Mouse (Mus musculus) heart, postnatal 4 days (tissue): ENCODE measurements around the gene Rps25. TPM values are rescaled to one million over a fixed set of nuclear protein-coding genes. Genes with fewer than 3 reads are reported as not detected.
"Not testable (repeated sequence)": the region's sequence is repeated elsewhere in the genome, so short reads cannot be mapped to it uniquely, and the experiment has no call there.

Experiments used
- DNase-seq: peaks from one replicate; pipeline ENCODE4 v3.0.0; 2021
- total RNA-seq, 2 experiments: library from RNA; stranded (reverse); gene quantifications; 2 replicates each; pipeline ENCODE4 v1.2.3; 2021

Gene Rps25
- total RNA-seq: 1,000 to 10,000 TPM; 1,107 to 1,153 TPM

DNA sequence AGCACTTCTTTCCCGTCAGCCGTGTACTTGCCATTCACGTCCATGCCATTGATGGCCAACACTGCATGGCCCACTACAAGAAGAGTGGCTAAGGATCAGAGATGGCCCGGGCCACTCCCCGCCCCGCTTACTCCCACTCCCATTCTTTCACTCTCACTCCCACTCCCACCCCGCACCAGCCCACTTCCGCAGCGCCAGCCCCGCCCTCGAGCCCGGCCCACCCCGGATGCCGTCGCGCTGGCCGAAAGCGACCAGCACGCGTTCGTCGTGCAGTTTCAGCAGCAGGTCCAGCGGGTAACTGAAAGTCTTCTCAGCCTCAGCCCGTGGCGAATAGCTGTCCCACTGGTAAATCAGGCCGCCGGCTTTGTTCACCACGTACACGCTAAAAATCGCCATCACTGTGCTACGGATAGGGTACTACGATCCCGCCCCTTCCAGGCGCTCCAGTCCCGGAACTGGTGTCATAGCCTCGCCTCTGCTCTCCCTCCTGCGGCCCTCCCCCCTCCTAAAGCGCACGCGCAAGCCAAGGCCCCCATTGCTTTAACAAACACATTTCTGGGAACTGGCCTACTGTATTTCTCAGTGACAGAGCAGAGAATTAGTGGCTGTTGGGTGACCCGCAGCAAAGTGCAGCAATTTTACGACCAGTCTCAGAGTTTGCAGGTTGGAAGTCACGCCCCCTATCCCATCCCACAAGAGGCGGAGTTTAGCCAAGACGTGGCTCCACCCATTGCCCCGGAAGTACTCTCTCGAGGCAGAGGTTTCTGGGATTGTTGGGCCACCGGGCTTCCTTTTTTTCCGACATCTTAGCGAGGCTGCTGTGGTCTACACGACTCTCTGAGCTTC lies at the start of gene Rps25, which contains the start of gene Trappc4:
Rps25 (plus strand) TSS at position 234 of the 846 bp plus-strand sequence.
Trappc4 (minus strand) TSS at position 695 of the 846 bp plus-strand sequence.
- DNase-seq: peak; percentile 94

DNA sequence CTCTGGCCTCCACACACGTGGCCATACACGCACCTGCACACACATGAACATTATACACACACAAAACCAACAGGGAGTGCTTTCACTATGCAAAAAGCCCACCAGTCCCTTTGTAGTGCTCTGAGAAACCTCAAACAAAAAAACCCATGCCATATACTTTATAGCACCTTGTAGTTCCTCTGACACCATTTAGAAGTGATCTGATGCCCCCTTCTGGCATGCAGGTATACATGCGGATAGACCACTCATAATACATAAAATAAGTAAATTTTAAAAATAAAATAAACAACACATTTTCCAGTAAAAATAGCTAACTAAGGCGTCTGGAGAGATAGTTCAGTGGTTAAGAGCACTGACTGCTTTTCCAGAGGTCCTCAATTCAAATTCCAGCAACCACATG lies 49.7 kb upstream of the Rps25 start:
- DNase-seq: no peak

DNA sequence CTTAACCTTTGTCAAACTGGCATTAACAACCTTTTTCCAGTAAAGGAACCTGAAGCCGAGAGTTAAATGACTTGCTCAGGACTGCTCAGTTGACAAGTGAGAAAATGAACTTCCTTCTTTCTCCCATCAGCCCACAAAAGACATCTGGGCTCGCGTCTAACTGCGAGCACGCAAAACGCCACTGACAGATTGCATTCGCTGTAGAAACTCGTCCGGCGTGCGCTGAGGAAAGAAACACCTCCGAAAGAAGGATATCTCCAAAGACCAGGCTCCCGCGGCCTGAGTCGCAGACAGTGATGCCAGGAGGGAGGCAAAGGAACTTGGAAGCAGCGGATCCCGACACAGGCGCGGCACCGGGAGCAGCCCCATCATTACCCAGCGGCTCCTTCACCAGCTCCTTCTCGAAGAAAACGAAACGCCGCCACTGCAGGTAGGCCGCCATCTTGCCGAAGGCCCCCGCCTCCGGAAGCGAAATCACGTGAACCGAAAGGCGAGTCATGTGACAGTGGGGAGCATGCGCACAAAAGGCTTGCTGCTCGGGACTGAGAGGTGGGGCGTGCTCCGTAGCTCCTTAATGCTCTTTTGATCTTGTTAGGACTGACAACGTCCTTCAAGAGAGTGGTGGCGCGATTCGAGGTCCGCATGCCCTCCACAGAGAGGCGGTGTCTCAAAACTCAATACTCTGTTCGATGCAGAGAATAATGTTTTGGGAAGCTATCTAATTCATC lies 45.6 kb upstream of the Rps25 start, which contains the start of gene Vps11:
Vps11 (minus strand) TSS at position 481 of the 728 bp plus-strand sequence.
- DNase-seq: peak; percentile 97

DNA sequence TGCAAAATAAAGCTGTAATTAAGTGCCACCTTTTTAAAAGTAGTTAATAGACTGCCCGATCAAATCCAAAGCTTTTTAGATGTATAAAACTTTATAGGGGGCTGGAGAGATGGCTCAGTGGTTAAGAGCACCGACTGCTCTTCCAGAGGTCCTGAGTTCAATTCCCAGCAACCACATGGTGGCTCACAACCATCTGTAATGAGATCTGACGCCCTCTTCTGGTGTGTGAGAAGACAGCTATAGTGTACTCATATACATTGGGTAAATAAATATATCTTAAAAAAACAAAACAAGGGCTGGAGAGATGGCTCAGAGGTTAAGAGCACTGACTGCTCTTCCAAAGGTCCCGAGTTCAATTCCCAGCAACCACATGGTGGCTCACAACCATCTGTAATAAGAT lies 45.0 kb upstream of the Rps25 start:
- not testable (repeated sequence) for DNase-seq

DNA sequence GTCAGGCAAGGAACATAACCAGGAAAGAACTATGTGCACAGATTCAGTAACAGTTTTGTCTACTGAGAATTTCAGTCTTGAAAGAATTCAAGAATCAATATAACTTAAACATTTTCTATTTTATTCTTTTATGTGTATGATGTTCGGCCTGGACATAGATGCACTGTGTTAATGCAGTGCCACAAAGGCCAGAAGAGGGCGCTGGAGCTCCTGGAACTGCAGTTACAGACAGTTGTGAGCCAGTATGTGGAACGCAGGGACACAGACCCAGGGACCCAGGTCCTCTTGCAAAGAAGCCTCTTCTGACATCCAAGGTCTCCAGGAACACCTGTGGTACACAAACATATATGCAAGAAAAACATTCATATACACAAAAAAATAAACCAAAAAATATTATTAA lies 42.5 kb upstream of the Rps25 start:
- peak; percentile 33 for DNase-seq

DNA sequence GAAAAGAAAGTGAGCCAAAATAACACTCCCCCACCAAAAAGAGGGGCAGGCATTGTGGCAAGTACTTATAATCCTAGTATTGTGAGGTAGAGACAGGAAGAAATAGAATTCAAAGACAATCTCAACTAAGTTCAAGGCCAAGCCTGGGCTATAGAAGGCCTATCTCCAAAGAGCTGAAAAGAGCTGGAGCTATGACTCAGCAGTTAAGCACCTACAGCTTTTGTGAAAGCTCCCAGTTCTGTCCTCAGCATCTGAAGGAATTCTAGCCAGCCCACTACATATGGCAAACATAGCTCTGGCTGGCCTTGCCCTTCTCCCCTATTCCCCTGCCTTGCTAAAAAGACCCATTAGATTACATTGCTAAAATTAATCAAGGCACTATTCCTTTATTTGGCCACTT lies 33.6 kb upstream of the Rps25 start:
- DNase-seq: no peak

DNA sequence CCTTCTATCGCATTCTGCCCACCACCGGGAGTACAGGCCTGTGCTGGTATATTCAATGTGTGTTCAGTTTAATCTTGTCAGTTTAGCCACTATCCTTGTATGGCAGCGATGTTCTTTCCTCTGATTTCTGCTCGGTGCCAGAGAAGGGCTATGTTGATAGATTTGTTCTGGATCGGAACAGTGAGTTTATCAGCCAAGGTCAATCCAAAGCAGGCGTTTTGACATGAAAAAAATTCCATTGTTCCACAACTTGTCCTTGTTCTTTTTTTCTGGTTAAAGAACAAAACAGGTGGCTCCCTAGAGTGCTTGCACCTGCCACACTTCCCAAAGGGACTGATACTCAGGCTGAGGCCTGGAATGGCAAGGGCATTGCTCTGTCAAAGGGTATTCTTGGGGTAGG lies 30.8 kb upstream of the Rps25 start:
- DNase-seq: no peak

DNA sequence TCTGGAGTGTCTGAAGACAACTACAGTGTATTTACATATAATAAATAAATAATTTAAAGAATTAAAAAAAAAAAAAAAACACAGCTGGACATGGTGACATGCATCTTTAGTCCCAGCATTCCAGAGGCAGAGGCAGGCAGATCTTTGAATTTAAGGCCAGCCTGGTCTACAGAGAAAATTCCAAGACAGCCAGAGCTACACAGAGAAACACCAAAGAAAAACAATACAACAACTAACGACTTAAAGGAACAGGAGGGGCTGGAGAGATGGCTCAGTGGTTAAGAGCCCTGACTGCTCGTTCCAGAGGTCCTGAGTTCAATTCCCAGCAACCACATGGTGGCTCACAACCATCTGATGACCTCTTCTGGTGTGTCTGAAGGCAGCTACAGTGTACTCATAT lies 29.6 kb upstream of the Rps25 start:
- not testable (repeated sequence) for DNase-seq

DNA sequence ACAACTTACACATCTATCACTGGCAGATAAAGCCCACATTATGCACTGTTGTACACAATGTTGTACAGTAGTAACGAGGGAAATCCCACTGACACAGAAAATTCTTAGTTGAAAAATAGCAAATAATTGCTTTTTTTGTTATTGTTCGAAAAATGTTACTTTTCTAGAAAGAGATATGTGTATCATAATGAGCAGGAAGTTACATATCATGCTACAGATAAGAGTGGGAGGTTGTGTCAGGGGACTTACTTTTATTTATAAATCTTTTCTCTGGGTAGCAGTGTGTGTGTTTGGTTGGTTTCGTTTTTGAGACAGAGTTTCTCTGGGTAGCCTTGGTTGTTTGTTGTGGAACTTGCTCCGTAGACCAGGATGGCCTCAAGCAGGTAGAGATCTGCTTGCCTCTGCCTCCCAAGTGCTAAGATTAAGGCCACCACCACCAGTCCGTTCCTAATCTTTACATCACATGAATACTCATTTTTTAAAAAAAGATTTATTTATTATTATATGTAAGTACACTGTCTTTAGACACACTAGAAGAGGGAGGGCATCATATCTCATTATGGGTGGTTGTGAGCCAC lies 28.7 kb upstream of the Rps25 start:
- no peak for DNase-seq

DNA sequence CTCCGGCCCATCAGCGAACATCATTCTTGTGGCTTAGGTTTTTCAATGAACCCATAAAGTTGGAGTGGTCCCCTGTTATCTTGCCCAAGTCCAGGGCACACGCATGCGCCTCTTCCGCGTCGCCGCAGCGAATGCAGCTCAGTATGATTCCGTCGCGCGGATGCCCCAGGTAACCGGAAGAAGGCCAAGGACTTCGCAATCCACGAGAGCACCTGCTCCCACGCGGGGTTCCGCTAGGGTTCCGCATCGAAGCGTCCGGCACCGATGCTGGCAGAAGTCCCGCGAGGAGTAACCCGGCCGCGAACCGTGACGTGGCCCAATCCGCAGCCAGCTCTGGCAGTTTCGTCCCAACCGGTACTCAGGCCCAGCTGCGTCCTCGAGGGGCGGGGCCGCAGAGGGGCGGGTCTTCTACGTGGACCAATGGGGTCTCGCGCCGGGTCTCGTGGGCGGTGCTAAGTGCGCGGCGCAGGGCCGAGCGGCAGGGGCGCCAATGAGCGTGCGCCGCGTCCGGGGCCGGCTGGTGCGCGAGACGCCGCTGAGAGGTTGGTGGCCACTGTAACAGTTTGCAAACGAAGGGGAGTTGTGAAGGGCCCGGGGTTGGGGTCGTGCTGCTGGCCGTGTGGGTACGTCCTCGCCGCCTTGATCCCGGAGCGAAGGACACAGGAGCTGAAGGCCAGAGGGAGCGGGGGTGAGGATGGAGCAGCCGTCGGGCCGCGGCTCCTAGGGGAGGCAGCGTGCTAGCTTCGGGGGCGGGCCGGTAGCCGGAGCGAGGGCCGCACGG lies 27.7 kb upstream of the Rps25 start, which contains the start of gene Hyou1:
Hyou1 (plus strand) TSS at position 437 of the 781 bp plus-strand sequence.
- peak; percentile 100 for DNase-seq

DNA sequence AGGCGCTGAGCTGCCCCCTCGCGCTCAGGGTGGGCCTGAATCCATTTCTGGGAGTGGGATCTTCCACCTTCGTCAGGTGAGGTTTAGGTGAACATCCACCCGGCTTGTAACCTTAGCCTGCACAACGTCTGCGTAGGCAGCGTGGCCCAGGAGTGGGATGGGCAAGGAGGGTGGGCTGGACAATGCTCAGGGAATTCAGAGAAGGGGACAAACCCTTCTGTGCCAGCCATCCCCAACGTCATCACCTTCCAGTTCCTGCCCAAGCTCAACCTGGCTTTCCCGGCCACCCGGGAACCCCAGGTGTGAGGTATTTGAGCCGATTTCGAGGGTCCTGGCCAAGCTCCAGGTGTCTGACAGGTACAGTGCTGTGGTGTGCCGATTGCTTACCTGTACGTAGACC lies 27.1 kb upstream of the Rps25 start:
- no peak for DNase-seq

DNA sequence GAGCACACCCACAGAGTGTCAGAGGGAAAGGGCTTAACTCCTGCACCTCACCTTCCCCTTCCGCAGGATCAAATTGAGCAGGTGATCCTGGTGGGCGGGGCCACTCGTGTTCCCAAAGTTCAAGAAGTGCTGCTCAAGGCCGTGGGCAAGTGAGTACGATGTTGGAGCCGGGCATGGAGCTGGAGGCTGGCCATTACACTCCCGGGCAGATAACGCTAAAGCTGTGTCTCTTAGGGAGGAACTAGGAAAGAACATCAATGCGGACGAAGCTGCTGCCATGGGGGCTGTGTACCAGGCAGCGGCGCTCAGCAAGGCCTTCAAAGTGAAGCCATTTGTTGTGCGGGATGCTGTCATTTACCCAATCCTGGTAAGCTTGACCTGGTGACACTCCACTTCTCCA lies 22.3 kb upstream of the Rps25 start:
- no peak for DNase-seq

DNA sequence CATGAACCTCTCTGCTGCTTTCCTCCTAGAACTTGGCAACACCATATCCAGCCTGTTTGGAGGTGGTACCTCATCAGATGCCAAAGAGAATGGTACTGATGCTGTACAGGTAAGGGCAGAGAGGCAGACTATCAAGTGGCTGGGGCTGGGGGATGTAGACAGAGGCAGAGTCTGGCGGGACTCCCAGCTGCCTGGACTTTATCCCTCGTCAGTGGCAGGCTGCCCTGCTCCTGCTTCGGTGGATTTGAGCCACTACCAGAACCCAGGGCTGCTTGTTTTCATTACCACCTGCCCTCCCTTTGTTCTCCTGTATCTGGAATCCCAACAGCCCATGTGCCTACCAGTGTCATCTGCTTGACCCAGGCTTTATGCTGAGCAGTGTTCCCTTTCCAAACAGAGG lies 19.7 kb upstream of the Rps25 start:
- no peak for DNase-seq

DNA sequence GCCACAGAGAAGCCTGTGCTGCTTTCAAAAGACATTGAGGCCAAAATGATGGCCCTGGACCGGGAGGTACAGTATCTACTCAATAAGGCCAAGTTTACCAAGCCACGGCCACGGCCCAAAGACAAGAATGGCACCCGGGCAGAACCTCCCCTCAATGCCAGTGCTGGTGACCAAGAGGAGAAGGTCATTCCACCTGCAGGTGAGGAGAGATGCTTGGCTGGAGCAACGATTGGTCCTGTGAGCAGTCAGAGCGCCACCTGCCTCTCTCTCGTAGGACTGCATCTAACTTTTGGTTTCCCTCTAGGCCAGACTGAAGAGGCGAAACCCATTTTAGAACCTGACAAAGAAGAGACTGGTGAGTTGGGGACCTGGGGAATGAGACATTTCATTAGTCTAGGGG lies 17.7 kb upstream of the Rps25 start:
- DNase-seq: peak; percentile 57

DNA sequence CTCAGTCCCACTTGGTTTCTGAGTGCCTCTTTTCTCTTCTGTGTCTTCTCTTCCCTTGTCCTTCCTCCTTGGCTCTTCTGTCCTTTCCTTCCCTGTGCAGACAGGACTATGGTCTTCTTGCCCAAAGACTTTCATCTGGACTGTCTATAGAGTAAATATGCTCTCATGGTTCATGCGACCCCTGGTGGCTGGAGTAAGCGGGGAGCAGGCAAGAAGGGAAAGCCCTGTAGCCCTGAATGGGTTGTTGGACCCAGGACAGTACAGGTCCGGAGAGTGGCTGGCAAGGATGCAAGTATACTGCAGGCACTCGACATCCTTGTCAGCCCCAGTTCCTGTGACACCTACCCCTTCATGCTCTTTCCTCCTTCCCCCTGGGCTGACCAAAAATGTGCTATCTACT lies 15.5 kb upstream of the Rps25 start:
- peak; percentile 87 for DNase-seq

DNA sequence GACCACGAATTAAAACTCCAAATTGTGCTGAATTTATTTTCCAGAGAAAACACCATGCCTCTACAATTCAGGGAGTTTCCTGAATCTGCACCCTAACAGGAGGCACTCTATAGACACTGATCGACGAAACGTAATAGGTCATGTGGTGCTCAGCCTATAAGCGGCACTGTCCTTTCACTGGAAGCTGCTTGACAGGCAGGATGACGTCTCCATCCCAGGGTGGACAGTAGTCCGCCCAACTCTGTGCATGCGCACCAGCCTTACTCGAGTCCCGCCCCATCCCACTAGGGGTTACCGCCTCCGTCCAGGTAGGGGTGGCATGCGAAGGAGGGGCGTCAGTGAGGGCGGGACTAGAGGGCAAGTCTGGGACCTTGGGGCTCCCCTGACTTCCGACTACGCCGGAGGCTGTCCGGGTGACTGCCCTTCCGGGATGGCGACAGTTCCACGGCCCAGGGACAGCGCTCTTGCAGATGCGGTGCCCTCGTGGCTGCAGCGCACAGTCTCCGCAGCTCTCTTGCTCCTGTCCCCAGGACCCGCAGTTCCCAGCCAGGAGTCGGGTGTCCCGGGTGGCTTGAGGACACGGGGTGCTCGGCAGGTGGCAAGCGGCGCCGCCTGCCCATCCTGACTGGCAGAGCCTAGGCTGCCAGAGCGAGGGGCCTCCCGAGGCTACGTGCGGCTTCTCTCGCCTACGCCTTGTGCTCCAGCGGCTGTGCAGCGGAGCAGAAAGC lies 10.1 kb upstream of the Rps25 start, which contains the start of gene Slc37a4:
Slc37a4 (plus strand) TSS at position 169 of the 728 bp plus-strand sequence.
- peak; percentile 94 for DNase-seq

DNA sequence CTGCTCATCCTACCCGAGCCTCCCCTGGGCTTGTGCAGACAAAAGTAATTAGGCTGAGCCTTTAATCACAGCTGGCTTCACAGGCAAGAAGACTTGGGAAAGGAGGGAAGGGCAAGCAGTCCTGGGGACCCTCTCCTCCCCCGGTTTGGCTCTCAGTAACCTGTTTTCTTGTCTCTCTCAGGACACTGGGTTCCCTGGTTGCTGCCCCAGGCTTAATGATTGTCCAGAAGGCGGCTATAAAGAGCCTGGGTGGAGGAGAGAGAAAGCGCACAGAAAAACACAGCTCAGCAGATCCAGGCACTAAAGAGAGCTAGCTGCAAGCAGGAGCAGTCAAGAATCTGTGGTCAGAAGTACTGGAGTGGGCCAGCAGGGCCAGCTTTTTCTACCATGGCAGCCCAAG lies 8.9 kb upstream of the Rps25 start:
- DNase-seq: no peak

DNA sequence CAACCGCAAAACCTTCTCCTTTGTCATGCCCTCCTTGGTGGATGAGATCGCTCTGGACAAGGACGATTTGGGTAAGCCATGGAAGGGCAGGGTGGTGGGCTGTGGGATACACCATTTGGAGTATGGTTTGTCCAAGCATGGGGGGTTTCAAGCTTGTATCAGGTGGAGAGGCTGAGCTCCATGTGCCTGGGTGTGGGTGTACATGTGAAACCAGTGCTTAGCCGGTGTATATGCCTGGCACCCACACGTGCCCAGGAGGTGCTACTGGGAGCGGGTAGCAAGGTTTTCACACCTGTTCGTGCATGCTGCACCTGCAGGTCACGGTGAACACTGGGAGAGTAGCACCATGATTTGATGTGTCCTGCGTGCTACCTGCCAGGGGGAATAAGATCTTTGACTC lies 8.4 kb upstream of the Rps25 start:
- no peak for DNase-seq

DNA sequence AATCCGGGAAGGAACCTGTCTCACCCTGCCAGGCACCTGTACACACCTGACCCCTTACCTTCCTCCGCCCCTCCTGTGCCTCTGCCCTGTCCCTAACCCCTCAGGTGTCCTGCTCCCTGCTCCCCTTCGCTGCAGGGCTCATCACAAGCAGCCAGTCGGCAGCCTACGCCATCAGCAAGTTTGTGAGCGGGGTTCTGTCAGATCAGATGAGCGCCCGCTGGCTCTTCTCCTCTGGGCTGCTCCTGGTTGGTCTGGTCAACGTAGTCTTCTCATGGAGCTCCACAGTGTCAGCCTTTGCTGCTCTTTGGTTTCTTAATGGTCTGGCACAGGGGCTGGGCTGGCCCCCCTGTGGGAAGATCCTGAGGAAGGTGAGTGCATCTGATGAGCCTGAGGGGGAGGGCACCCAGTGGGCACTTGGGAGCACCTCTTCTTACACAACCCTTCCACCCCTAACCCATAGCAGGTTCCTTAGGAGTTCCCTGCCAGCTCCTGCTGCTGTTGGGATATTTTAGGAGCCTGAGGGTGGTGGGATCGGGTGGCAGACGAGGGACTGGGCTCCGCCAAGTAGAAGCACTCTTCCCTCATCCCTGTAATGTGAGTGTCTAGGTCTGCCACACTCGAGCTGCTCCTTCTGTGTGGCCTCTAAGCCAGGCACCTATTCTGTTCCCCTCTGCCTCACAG lies 7.7 kb upstream of the Rps25 start:
- no peak for DNase-seq

DNA sequence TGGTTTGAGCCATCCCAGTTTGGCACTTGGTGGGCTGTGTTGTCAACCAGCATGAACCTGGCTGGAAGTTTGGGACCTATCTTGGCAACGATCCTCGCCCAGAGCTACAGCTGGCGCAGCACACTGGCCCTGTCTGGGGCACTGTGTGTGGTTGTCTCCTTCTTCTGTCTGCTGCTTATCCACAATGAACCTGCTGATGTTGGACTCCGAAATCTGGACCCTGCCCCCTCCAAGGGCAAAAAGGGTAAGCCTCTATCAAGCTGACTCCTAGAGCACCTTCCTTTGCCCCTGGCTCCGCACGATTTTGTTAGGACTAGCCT lies 7.2 kb upstream of the Rps25 start:
- DNase-seq: peak; percentile 46

DNA sequence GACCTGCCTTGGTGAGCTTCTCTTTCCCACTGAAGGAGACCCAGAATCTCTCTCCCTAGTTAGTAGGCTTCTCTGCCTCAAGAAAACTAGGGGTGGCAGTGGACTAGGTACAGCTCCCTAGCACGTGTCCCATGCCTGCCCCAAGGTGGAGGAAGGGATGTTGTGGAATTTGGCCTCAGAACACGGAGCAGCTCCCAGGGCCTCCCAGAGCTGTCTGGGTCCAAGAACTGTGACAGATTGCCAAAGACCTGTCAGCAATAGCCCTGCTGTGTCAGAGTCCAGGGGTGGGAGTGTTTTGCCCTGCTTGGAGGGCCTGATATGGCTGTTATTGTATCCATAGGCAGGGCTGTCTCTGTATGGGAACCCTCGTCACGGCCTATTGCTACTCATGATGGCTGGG lies 5.9 kb upstream of the Rps25 start:
- DNase-seq: peak; percentile 70
